Mouse (Mus musculus): Measurements from ENCODE around the gene Cdh3. TPM values are rescaled to one million over a fixed set of nuclear protein-coding genes. Genes with fewer than 3 reads are reported as not detected.
"Not testable (repeated sequence)": the region's sequence is repeated elsewhere in the genome, so short reads cannot be mapped to it uniquely, and the experiment has no call there.

The Cdh3 gene
- polyA plus RNA-seq, 1 experiment = not detected

GRCm38 (mm10) chr8:106570386-106570785, 59.7 kb downstream of the Cdh3 start:
- no peak overlapping the region for H3K27ac ChIP-seq (ENCODE audit: control insufficient read depth, insufficient read depth, low read depth, low read length, poor library complexity)
- 86% methylated on average over 4 of the region's 4 CpGs for WGBS
- no peak for TF ChIP-seq POLR2A (IDR thresholded peaks at IDR 0.05; ENCODE audit: borderline replicate concordance, control insufficient read depth, low read depth, low read length)
- TF ChIP-seq CTCF (IDR thresholded peaks at IDR 0.05; ENCODE audit: control insufficient read depth, insufficient read depth, low read length) = no peak

DNA sequence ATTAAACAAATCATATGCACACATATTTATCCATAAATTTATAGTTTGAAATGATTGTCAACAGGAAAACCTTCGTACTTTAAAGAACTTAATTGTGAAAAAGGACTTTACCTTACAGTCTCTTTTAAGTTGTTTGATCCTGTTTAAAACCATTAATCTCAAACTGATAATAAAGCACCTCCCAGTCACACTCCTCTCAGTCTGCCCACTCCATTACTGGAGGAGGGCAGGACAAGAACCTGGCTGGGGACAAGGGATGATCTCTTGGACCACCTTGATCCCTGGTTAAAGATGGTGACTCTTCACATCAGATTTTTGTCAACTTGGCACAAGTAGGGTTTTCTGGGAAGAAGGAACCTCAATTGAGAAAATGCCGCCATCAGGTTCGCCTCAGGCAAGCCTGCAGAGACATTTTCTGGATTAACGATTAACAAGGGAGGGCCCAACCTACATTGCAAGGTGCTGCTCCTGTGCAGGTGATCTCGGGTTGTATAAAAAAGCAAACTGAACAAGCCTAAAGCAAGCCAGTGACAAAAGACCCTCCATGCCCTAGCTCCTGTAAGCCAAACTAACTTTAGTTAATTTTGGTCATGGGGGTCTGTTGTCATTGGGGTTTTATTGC, 61.0 kb downstream of the Cdh3 start:
- no peak overlapping the region for H3K27ac ChIP-seq (ENCODE audit: control insufficient read depth, insufficient read depth, low read depth, low read length, poor library complexity)
- H3K4me3 ChIP-seq (replicated peaks; ENCODE audit: control insufficient read depth, low read depth, low read length) = no peak overlapping the region
- H3K4me1 ChIP-seq (ENCODE audit: control insufficient read depth, insufficient read depth, low read length) = peaks cover 2% of the 10 kb centered on the region; the same call in 1 of the 2 replicates
- no peak for TF ChIP-seq CTCF (IDR thresholded peaks at IDR 0.05; ENCODE audit: control insufficient read depth, insufficient read depth, low read length)
- no peak for TF ChIP-seq POLR2A (IDR thresholded peaks at IDR 0.05; ENCODE audit: borderline replicate concordance, control insufficient read depth, low read depth, low read length)
- WGBS = 75% methylated on average over 5 of the region's 5 CpGs

More at GRCm38 (mm10) chr8:106570386-106570785, 59.7 kb downstream of the Cdh3 start:
- H3K4me3 ChIP-seq (replicated peaks; ENCODE audit: control insufficient read depth, low read depth, low read length) = no peak overlapping the region
- H3K4me1 ChIP-seq (ENCODE audit: control insufficient read depth, insufficient read depth, low read length) = peaks cover 2% of the 10 kb centered on the region; the same call in 1 of the 2 replicates

- not testable (repeated sequence) for H3K4me3 ChIP-seq (replicated peaks; ENCODE audit: control insufficient read depth, low read depth, low read length); H3K27ac ChIP-seq (ENCODE audit: control insufficient read depth, insufficient read depth, low read depth, low read length, poor library complexity); H3K4me1 ChIP-seq (ENCODE audit: control insufficient read depth, insufficient read depth, low read length)
- WGBS = 68% methylated on average over 1 of the region's 1 CpGs
These were observed 61.5 kb downstream of the Cdh3 start for GRCm38 (mm10) chr8:106572175-106572574.

DNA sequence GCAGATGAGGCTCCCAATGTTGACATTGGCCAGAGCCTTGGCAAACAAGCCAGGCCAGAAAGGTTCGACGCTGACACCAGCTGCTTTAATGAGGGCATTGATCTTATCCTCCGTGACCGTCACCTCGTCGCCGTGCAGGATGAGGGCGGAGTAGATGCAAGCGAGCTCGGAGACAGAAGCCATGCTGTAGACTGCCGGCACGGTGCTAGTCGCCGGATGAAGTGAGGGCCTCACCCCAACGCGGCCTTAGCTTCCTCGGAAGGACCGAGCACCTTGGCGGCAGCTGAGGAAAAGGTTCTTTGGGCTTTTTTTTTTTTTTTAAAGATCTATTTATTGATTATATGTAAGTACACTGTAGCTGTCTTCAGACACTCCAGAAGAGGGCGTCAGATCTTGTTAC, 62.5 kb downstream of the Cdh3 start, which contains the start of gene Gm10073:
Gm10073 (minus strand) TSS at position 294 of the 400 bp plus-strand sequence.
- 76% methylated on average over 20 of the region's 20 CpGs for WGBS
- not testable (repeated sequence) for H3K4me1 ChIP-seq (ENCODE audit: control insufficient read depth, insufficient read depth, low read length); H3K27ac ChIP-seq (ENCODE audit: control insufficient read depth, insufficient read depth, low read depth, low read length, poor library complexity); H3K4me3 ChIP-seq (replicated peaks; ENCODE audit: control insufficient read depth, low read depth, low read length)

DNA sequence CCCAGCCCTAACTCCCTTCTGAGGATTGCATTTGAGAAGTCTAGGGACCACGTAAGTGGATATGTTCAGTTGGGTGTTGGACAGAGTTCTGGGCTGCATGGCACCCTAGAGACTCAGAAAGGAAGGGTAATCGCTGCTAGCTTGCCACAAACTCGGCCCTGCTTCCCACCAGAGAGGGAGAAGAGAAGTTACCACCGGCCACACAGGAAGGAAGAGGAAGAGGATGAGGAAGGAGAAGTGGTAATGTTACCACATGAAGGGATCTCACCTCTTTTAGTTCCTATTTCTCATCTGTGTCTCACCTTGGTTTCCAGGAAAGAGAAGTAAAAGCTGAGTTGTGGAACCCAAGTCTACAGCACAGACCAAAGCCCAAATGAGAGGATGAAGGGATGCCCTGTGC, 63.6 kb downstream of the Cdh3 start:
- TF ChIP-seq POLR2A (IDR thresholded peaks at IDR 0.05; ENCODE audit: borderline replicate concordance, control insufficient read depth, low read depth, low read length) (no peak), CTCF (IDR thresholded peaks at IDR 0.05; ENCODE audit: control insufficient read depth, insufficient read depth, low read length) (no peak)
- Histone ChIP-seq H3K4me1 (ENCODE audit: control insufficient read depth, insufficient read depth, low read length) (peaks cover 2% of the 10 kb centered on the region; the same call in 1 of the 2 replicates), H3K4me3 (replicated peaks; ENCODE audit: control insufficient read depth, low read depth, low read length) (no peak overlapping the region), H3K27ac (ENCODE audit: control insufficient read depth, insufficient read depth, low read depth, low read length, poor library complexity) (no peak overlapping the region)
- WGBS = 11% methylated on average over 4 of the region's 4 CpGs

GRCm38 (mm10) chr8:106576849-106577555, 66.3 kb downstream of the Cdh3 start:
- H3K4me3 ChIP-seq (replicated peaks; ENCODE audit: control insufficient read depth, low read depth, low read length) = no peak overlapping the region
- H3K4me1 ChIP-seq (ENCODE audit: control insufficient read depth, insufficient read depth, low read length) = peaks cover 2% of the 10 kb centered on the region; the same call in 1 of the 2 replicates
- 19% methylated on average over 6 of the region's 6 CpGs for WGBS
- no peak overlapping the region for H3K27ac ChIP-seq (ENCODE audit: control insufficient read depth, insufficient read depth, low read depth, low read length, poor library complexity)
- TF ChIP-seq CTCF (IDR thresholded peaks at IDR 0.05; ENCODE audit: control insufficient read depth, insufficient read depth, low read length) = no peak
- TF ChIP-seq POLR2A (IDR thresholded peaks at IDR 0.05; ENCODE audit: borderline replicate concordance, control insufficient read depth, low read depth, low read length) = no peak

DNA sequence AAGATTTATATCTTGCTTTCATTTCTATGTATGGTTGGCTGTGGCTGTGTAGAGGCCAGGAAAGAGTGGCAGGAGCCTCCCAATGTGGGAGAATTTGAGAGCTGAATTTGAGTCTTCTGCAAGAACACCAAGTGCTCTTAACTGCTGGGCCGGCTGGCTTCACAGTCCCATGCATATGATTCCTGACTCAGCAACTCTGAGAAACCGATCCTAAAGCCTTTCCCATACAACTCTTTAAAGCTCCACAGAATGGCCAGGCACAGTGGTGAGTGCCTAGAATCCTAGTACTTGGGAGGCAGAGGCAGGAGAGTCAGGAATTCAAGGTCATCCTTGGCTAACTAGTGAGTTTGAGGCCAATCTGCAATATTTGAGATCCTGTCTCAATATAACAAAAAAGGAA, 68.8 kb downstream of the Cdh3 start:
- 84% methylated on average over 2 of the region's 2 CpGs for WGBS
- TF ChIP-seq POLR2A (IDR thresholded peaks at IDR 0.05; ENCODE audit: borderline replicate concordance, control insufficient read depth, low read depth, low read length) (no peak), CTCF (IDR thresholded peaks at IDR 0.05; ENCODE audit: control insufficient read depth, insufficient read depth, low read length) (no peak)

GRCm38 (mm10) chr8:106581344-106582088, 70.8 kb downstream of the Cdh3 start:
- TF ChIP-seq CTCF (IDR thresholded peaks at IDR 0.05; ENCODE audit: control insufficient read depth, insufficient read depth, low read length) = no peak
- TF ChIP-seq POLR2A (IDR thresholded peaks at IDR 0.05; ENCODE audit: borderline replicate concordance, control insufficient read depth, low read depth, low read length) = no peak
- no peaks in the 10 kb centered on the region for H3K4me1 ChIP-seq (ENCODE audit: control insufficient read depth, insufficient read depth, low read length)
- 66% methylated on average over 6 of the region's 6 CpGs for WGBS
- no peak overlapping the region for H3K4me3 ChIP-seq (replicated peaks; ENCODE audit: control insufficient read depth, low read depth, low read length)
- no peak overlapping the region for H3K27ac ChIP-seq (ENCODE audit: control insufficient read depth, insufficient read depth, low read depth, low read length, poor library complexity)

More for the DNA sequence above, 68.8 kb downstream of the Cdh3 start:
- H3K4me1 ChIP-seq (ENCODE audit: control insufficient read depth, insufficient read depth, low read length) = peaks cover under 1% of the 10 kb centered on the region; the same call in 1 of the 2 replicates
- H3K4me3 ChIP-seq (replicated peaks; ENCODE audit: control insufficient read depth, low read depth, low read length) = no peak overlapping the region
- no peak overlapping the region for H3K27ac ChIP-seq (ENCODE audit: control insufficient read depth, insufficient read depth, low read depth, low read length, poor library complexity)

Data from bone marrow, adult 2 months (tissue).